Mouse (Mus musculus) hindbrain, embryonic 11.5 days (tissue): Measurements from ENCODE around the gene Triml1. TPM values are rescaled to one million over a fixed set of nuclear protein-coding genes. Genes with fewer than 3 reads are reported as not detected.

Experiments used
- ATAC-seq: fragments of 200-750 bp; cut with Nextera tagmentation; 2 replicates; pipeline ENCODE4 v1.8.0; 2017; ENCODE audit warnings: mild to moderate bottlenecking, moderate TSS enrichment, moderate library complexity; ENCODE audit not compliant: low FRiP score
- DNase-seq: peaks from one replicate; pipeline ENCODE4 v3.0.0-alpha.2; 2015; ENCODE audit warnings: low spot score
- H3K27ac ChIP-seq: fragments of 300-500 bp; sonication (generic); 2 replicates; pipeline ENCODE4 v1.5.1; 2014; ENCODE audit warnings: mild to moderate bottlenecking, low read depth, low read length
- H3K27me3 ChIP-seq: fragments of 300-500 bp; sonication (generic); 2 replicates; pipeline ENCODE4 v1.6.1; 2014; ENCODE audit warnings: mild to moderate bottlenecking, low read length, moderate library complexity, mixed read lengths; ENCODE audit not compliant: control insufficient read depth, insufficient read depth
- H3K36me3 ChIP-seq: fragments of 300-500 bp; sonication (generic); 2 replicates; pipeline ENCODE4 v1.6.1; 2014; ENCODE audit warnings: mild to moderate bottlenecking, low read length, moderate library complexity, mixed read lengths; ENCODE audit not compliant: control insufficient read depth, insufficient read depth
- H3K4me1 ChIP-seq: fragments of 300-500 bp; sonication (generic); replicated peaks from 2 replicates; pipeline ENCODE4 v1.6.1; 2014; ENCODE audit warnings: low read length, mixed read lengths; ENCODE audit not compliant: control insufficient read depth, insufficient read depth
- H3K4me2 ChIP-seq: fragments of 300-500 bp; sonication (generic); replicated peaks from 2 replicates; pipeline ENCODE4 v1.6.1; 2014; ENCODE audit warnings: mild to moderate bottlenecking, low read depth, low read length
- H3K4me3 ChIP-seq: fragments of 300-500 bp; sonication (generic); 2 replicates; pipeline ENCODE4 v1.5.1; 2014; ENCODE audit warnings: low read depth, low read length
- H3K9ac ChIP-seq: fragments of 300-500 bp; sonication (generic); 2 replicates; pipeline ENCODE4 v1.6.1; 2014; ENCODE audit warnings: low read depth, low read length
- H3K9me3 ChIP-seq: fragments of 300-500 bp; sonication (generic); 2 replicates; pipeline ENCODE4 v1.6.1; 2016; ENCODE audit warnings: low read length; ENCODE audit not compliant: control insufficient read depth
- WGBS: fragments of 180-500 bp; shearing (Covaris S2); extraction: QIAGEN DNeasy Blood & Tissue Kit; methylation state at CpG from one replicate; pipeline ENCODE4 v1.1.7; 2014; 5-methylcytosine and 5-hydroxymethylcytosine counted together
- polyA plus RNA-seq: library from polyadenylated mRNA; unstranded; fragments of >200 nt; fragmentation: Nextera tagmentation; extraction: Ambion mirVana; gene quantifications from 2 replicates; pipeline ENCODE4 v1.2.1, GENCODE M21; 2014

Gene Triml1
- polyA plus RNA-seq, 1 experiment from 2014 or later = not detected

GRCm38 (mm10) chr8:43163255-43163654 lies 22.0 kb upstream of the Triml1 start:
- WGBS = 87% methylated on average over 11 of the region's 11 CpGs
- Histone ChIP-seq H3K4me2 (no peak overlapping the region), H3K27ac (no peak overlapping the region), H3K9me3 (no peaks in the 10 kb centered on the region), H3K4me1 (no peaks in the 10 kb centered on the region), H3K9ac (no peak overlapping the region), H3K4me3 (no peak overlapping the region), H3K27me3 (no peaks in the 10 kb centered on the region), H3K36me3 (no peaks in the 10 kb centered on the region)
- no peak for DNase-seq
- no peak for ATAC-seq

- ATAC-seq (no peak), DNase-seq (no peak)
- H3K4me1 ChIP-seq = no peaks in the 10 kb centered on the region
- H3K9me3 ChIP-seq = no peaks in the 10 kb centered on the region
- WGBS = 83% methylated on average over 9 of the region's 9 CpGs
- no peaks in the 10 kb centered on the region for H3K27me3 ChIP-seq
- H3K4me3 ChIP-seq = no peak overlapping the region
- H3K9ac ChIP-seq = no peak overlapping the region
- no peak overlapping the region for H3K4me2 ChIP-seq
- H3K36me3 ChIP-seq = no peaks in the 10 kb centered on the region
- H3K27ac ChIP-seq = no peak overlapping the region
Measured at GRCm38 (mm10) chr8:43149307-43149706, 8.0 kb upstream of the Triml1 start.

- Histone ChIP-seq H3K4me3 (no peak overlapping the region), H3K27ac (no peak overlapping the region), H3K4me1 (no peaks in the 10 kb centered on the region), H3K4me2 (no peak overlapping the region), H3K9ac (no peak overlapping the region), H3K27me3 (no peaks in the 10 kb centered on the region), H3K9me3 (no peaks in the 10 kb centered on the region), H3K36me3 (no peaks in the 10 kb centered on the region)
- 87% methylated on average over 4 of the region's 4 CpGs for WGBS
- ATAC-seq (no peak), DNase-seq (no peak)
Measured at GRCm38 (mm10) chr8:43111205-43111827, 30.0 kb downstream of the Triml1 start.

Other genes starting within 250 kb of the Triml1 start
- not detected in 2 replicates for gene Triml2, start 39.1 kb upstream of the Triml1 start, polyA plus RNA-seq
- not detected in 2 replicates for gene Zfp42, start 165.5 kb upstream of the Triml1 start, polyA plus RNA-seq